Mouse (Mus musculus): Measurements from ENCODE around the gene Aprt. TPM values are rescaled to one million over a fixed set of nuclear protein-coding genes. Genes with fewer than 3 reads are reported as not detected.
A peak's percentile ranks its signal among the peaks of the same experiment; 100 is the strongest.

The Aprt gene
- total RNA-seq (2012; rRNA removed) (239 and 243 TPM in 2 replicates), polyA plus RNA-seq (2012; ENCODE audit: insufficient read depth in 1 of 2, insufficient read length in 2 of 2, low read depth in 1 of 2, low replicate concordance in 2 of 2, missing spikeins in 1 of 2) (100 to 1,000 TPM in 1 of 2 experiments, not detected in 1; 287 TPM)

DNA sequence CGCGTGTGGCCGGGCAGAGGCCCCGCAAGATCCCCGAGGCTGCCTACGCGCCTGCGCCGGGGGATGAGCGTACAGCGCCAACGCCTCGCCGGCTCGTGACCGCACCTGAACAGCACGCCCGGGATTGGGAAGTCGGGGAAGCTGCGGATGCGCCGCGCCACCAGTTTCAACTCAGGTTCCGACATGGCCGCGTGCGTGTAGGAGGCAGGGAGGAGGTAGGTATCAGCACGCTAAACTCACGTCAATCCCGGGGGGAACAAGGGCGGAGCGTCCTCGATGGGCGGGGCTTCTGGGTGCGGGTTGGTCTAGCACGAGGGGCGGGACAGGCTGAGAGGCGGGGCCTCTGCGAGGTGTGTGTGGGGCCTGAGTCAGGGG lies at the start of gene Aprt:
Aprt (minus strand) TSS at position 262 of the 375 bp plus-strand sequence.
- peak within 1 kb of the TSS; percentile 64 for H3K27ac ChIP-seq (ENCODE audit: control insufficient read depth, low read depth, low read length)
- peaks cover 0 to 10% of the 10 kb centered on the region in 2 experiments; a peak in 2 of 4 replicates for H3K36me3 ChIP-seq (ENCODE audit: control insufficient read depth in 1 of 2, insufficient read depth in 2 of 2, low read length in 2 of 2)
- TF ChIP-seq BHLHE40 (IDR thresholded peaks at IDR 0.05; ENCODE audit: borderline replicate concordance, low read depth, low read length), result no peak
- no peak for TF ChIP-seq KAT2A (conservative IDR thresholded peaks at IDR 0.05; ENCODE audit: low read depth, low read length)
- TF ChIP-seq TBP (IDR thresholded peaks at IDR 0.05; ENCODE audit: low read depth, low read length), result 0 out of 2 replicates have a peak, but pooled peaks have one; percentile 12
- TF ChIP-seq NRF1 (IDR thresholded peaks at IDR 0.05; ENCODE audit: insufficient read depth, low read depth, low read length, poor library complexity, severe bottlenecking), result peak; percentile 60
- 0 out of 2 replicates have a peak, but pooled peaks have one; percentile 68 for TF ChIP-seq MYC (IDR thresholded peaks at IDR 0.05; ENCODE audit: low read depth, low read length)
- TF ChIP-seq MXI1 (IDR thresholded peaks at IDR 0.05; ENCODE audit: low read depth, low read length), result peak; percentile 73; the same call in 1 of the 2 replicates
- no peak for TF ChIP-seq POLR2AphosphoS5 (IDR thresholded peaks at IDR 0.05; ENCODE audit: borderline replicate concordance, low read depth, low read length)
- no peak for TF ChIP-seq MYB (IDR thresholded peaks at IDR 0.05; ENCODE audit: low read depth, low read length)
- TF ChIP-seq POLR2A (IDR thresholded peaks at IDR 0.05; ENCODE audit: control insufficient read depth in 1 of 2, insufficient read depth in 1 of 2, low read depth in 1 of 2, low read length in 2 of 2, poor library complexity in 1 of 2), result peak; percentile 42 to 82; a peak in 3 of 4 replicates
- 0 out of 2 replicates have a peak, but pooled peaks have one; percentile 44 for TF ChIP-seq ZMIZ1 (IDR thresholded peaks at IDR 0.05; ENCODE audit: low read depth, low read length)
- no peak for TF ChIP-seq UBTF (IDR thresholded peaks at IDR 0.05; ENCODE audit: borderline replicate concordance, insufficient read depth, low read depth, low read length)
- 0 out of 2 replicates have a peak, but pooled peaks have one; percentile 47 for TF ChIP-seq SIN3A (IDR thresholded peaks at IDR 0.05; ENCODE audit: low read length)
- peak; percentile 66 for TF ChIP-seq NELFE (IDR thresholded peaks at IDR 0.05; ENCODE audit: low read depth, low read length)
- TF ChIP-seq MAFK (IDR thresholded peaks at IDR 0.05; ENCODE audit: borderline replicate concordance, low read depth, low read length), result no peak
- DNase-seq (ENCODE audit: low read depth, low spot score), result peak; percentile 89
- H3K4me1 ChIP-seq (ENCODE audit: control insufficient read depth in 1 of 2, insufficient read depth in 2 of 2, low read length in 2 of 2), result peaks cover 4 to 10% of the 10 kb centered on the region in 2 experiments; a peak in 3 of 4 replicates
- H3K9me3 ChIP-seq (replicated peaks; ENCODE audit: insufficient read depth, low read length), result no peaks in the 10 kb centered on the region
- peak within 1 kb of the TSS; percentile 80 to 89 for H3K4me3 ChIP-seq (ENCODE audit: control insufficient read depth in 1 of 2, insufficient read depth in 1 of 2, low read depth in 2 of 2, low read length in 2 of 2)
- H3K79me2 ChIP-seq (ENCODE audit: control insufficient read depth, insufficient read depth, low read length, poor library complexity), result peaks cover 13% of the 10 kb centered on the region
- peak within 1 kb of the TSS; percentile 92 for H3K9ac ChIP-seq (ENCODE audit: control insufficient read depth, low read depth, low read length, poor library complexity, severe bottlenecking)
- no peaks in the 10 kb centered on the region for H3K27me3 ChIP-seq (ENCODE audit: control insufficient read depth in 1 of 2, insufficient read depth in 2 of 2, low read length in 2 of 2)

DNA sequence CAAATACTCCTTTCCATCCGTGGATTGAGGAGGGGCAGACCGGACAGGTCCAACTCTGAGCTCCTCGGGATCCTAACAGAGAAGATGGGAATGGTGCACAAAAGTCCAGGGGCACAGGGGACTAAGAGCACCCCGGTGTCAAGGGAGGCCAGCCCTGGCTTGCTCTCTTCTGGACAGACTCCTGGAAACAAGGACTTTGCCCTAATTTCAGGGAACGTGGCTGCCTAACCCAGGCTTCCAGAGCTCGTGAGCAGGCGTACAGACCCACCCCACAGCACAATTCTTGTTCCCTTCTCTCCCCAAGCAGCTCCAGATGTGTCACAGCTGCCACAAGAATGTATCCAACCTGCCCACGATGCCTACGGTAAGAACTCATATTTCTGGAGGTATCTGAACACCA lies 49.1 kb upstream of the Aprt start:
- H3K4me1 ChIP-seq (ENCODE audit: control insufficient read depth in 1 of 2, insufficient read depth in 2 of 2, low read length in 2 of 2), result no peaks in the 10 kb centered on the region
- H3K9ac ChIP-seq (ENCODE audit: control insufficient read depth, low read depth, low read length, poor library complexity, severe bottlenecking), result no peak overlapping the region
- no peak overlapping the region for H3K27ac ChIP-seq (ENCODE audit: control insufficient read depth, low read depth, low read length)
- DNase-seq (ENCODE audit: low read depth, low spot score), result no peak
- no peaks in the 10 kb centered on the region for H3K27me3 ChIP-seq (ENCODE audit: control insufficient read depth in 1 of 2, insufficient read depth in 2 of 2, low read length in 2 of 2)
- no peaks in the 10 kb centered on the region for H3K9me3 ChIP-seq (replicated peaks; ENCODE audit: insufficient read depth, low read length)
- peaks cover 0 to 2% of the 10 kb centered on the region in 2 experiments; a peak in 1 of 4 replicates for H3K36me3 ChIP-seq (ENCODE audit: control insufficient read depth in 1 of 2, insufficient read depth in 2 of 2, low read length in 2 of 2)
- no peaks in the 10 kb centered on the region for H3K79me2 ChIP-seq (ENCODE audit: control insufficient read depth, insufficient read depth, low read length, poor library complexity)
- H3K4me3 ChIP-seq (ENCODE audit: control insufficient read depth in 1 of 2, insufficient read depth in 1 of 2, low read depth in 2 of 2, low read length in 2 of 2), result no peak overlapping the region
- TF ChIP-seq EP300 (IDR thresholded peaks at IDR 0.05; ENCODE audit: low read depth in 1 of 2, low read length in 2 of 2) (no peak), ZNF384 (IDR thresholded peaks at IDR 0.05; ENCODE audit: low read depth, low read length) (no peak), TCF12 (IDR thresholded peaks at IDR 0.05; ENCODE audit: low read depth, low read length) (no peak), GABPA (IDR thresholded peaks at IDR 0.05; ENCODE audit: low read depth, low read length) (no peak), BHLHE40 (IDR thresholded peaks at IDR 0.05; ENCODE audit: borderline replicate concordance, low read depth, low read length) (no peak), RAD21 (IDR thresholded peaks at IDR 0.05; ENCODE audit: low read depth, low read length) (no peak), POLR2A (IDR thresholded peaks at IDR 0.05; ENCODE audit: control insufficient read depth in 1 of 2, insufficient read depth in 1 of 2, low read depth in 1 of 2, low read length in 2 of 2, poor library complexity in 1 of 2) (no peak), MEF2A (IDR thresholded peaks at IDR 0.05; ENCODE audit: extremely low read depth, insufficient replicate concordance, low read depth, low read length, poor library complexity, severe bottlenecking) (no peak), SMC3 (IDR thresholded peaks at IDR 0.05; ENCODE audit: low read depth, low read length) (no peak; the same call in 1 of the 2 replicates), TBP (IDR thresholded peaks at IDR 0.05; ENCODE audit: low read depth, low read length) (no peak), RCOR1 (IDR thresholded peaks at IDR 0.05; ENCODE audit: low read depth, low read length) (no peak)

All from MEL (cell line).